ENCODE assay signal across 9 mouse cellular contexts in genomic region chr14:14347836-14348621, GRCm38 (mm10). TPM values are rescaled to one million over a fixed set of nuclear protein-coding genes. Genes with fewer than 3 reads are reported as not detected.
A peak's percentile ranks its signal among the peaks of the same experiment; 100 is the strongest.
DNase-seq lines count a peak whose midpoint lies in the region; ATAC-seq and TF ChIP-seq lines count a peak whose summit lies in the region.
"Had no signal": no experiment of that assay in that cellular context is flagged by ENCODE, and none has a peak within 500 bp of the region (broad histone marks: within the 10 kb centered on the region; RNA-seq: fewer than 3 reads in every experiment).

No protein-coding gene starts in this region.

- no peak overlapping the region for H3K4me3 ChIP-seq in lung, postnatal 0 days (ENCODE audit: low read depth, low read length)
- H3K4me3 ChIP-seq in neural tube, embryonic 13.5 days = no peak overlapping the region

- H3K4me2 ChIP-seq in lung, postnatal 0 days (replicated peaks; ENCODE audit: low read depth, low read length) = no peak overlapping the region
- no peak overlapping the region for H3K4me2 ChIP-seq in neural tube, embryonic 13.5 days

- no peak overlapping the region for H3K27ac ChIP-seq in lung, postnatal 0 days (ENCODE audit: low read length)
- H3K27ac ChIP-seq in neural tube, embryonic 13.5 days (replicated peaks) = no peak overlapping the region

- no peaks in the 10 kb centered on the region for H3K27me3 ChIP-seq in lung, postnatal 0 days (replicated peaks; ENCODE audit: insufficient read depth, low read length)
- H3K27me3 ChIP-seq in neural tube, embryonic 13.5 days = no peaks in the 10 kb centered on the region

- H3K4me1 ChIP-seq in lung, postnatal 0 days (ENCODE audit: insufficient read depth, low read depth, low read length) = no peaks in the 10 kb centered on the region
- peaks cover 5% of the 10 kb centered on the region for H3K4me1 ChIP-seq in neural tube, embryonic 13.5 days (replicated peaks)

- DNase-seq in cerebellum, adult 11-12 months = peak; percentile 64
- DNase-seq in cerebellum, adult 11 months = no peak
- DNase-seq in lung, postnatal 0 days (ENCODE audit: low spot score) = peak; percentile 64
- DNase-seq in lung, postnatal 25 days (ENCODE audit: low spot score) = no peak
- peak; percentile 14 to 44 for DNase-seq in cerebellum, postnatal 25 days
- DNase-seq in layer of hippocampus, postnatal 36 days = peak; percentile 43 to 44
- peak; percentile 69 for DNase-seq in thymus, postnatal 4 days

- no peak for TF ChIP-seq EP300 in lung, postnatal 0 days (IDR thresholded peaks at IDR 0.05)

- no peak for TF ChIP-seq CTCF in lung, postnatal 0 days (IDR thresholded peaks at IDR 0.05)

- no peaks in the 10 kb centered on the region for H3K36me3 ChIP-seq in lung, postnatal 0 days (ENCODE audit: insufficient read depth, low read length)
- peaks cover 4% of the 10 kb centered on the region; the same call in 1 of the 2 replicates for H3K36me3 ChIP-seq in neural tube, embryonic 13.5 days

- ATAC-seq in lung, postnatal 0 days = no peak
- 0 out of 2 replicates have a peak, but pooled peaks have one; percentile 5 for ATAC-seq in neural tube, embryonic 13.5 days (ENCODE audit: low read depth)

- no peak overlapping the region for H3K9ac ChIP-seq in lung, postnatal 0 days (replicated peaks; ENCODE audit: low read depth)
- H3K9ac ChIP-seq in neural tube, embryonic 13.5 days = no peak overlapping the region

- WGBS in lung, postnatal 0 days = 94% methylated on average over 14 of the region's 14 CpGs
- 95% methylated on average over 14 of the region's 14 CpGs for WGBS in neural tube, embryonic 13.5 days

- peaks cover 34% of the 10 kb centered on the region for H3K9me3 ChIP-seq in lung, postnatal 0 days (ENCODE audit: low read length)
- H3K9me3 ChIP-seq in neural tube, embryonic 13.5 days = peaks cover 39% of the 10 kb centered on the region

RNA-seq across cellular contexts. Expression of gene Il3ra, which starts 2.0 kb away (rescaled TPM):
- polyA plus RNA-seq in lung, postnatal 0 days (2015; fragmentation: Nextera tagmentation; extraction: Ambion mirVana) = 12.2 and 14.3 TPM in 2 replicates
- 1 to 10 TPM; 3.0 TPM for total RNA-seq in layer of hippocampus, postnatal 36 days (2021)
- polyA plus RNA-seq in neural tube, embryonic 13.5 days (2015; fragmentation: Nextera tagmentation; extraction: Ambion mirVana) = 1.2 and 3.0 TPM in 2 replicates

RNA-seq across cellular contexts. Expression of gene Olfr31, which starts 25.4 kb away (rescaled TPM):
- polyA plus RNA-seq in lung, postnatal 0 days (2015; fragmentation: Nextera tagmentation; extraction: Ambion mirVana) = not detected in 2 replicates
- not detected for total RNA-seq in layer of hippocampus, postnatal 36 days (2021)
- not detected in 2 replicates for polyA plus RNA-seq in neural tube, embryonic 13.5 days (2015; fragmentation: Nextera tagmentation; extraction: Ambion mirVana)
- polyA plus RNA-seq: small intestine, adult 2 months had no signal

RNA-seq across cellular contexts. Expression of gene Olfr721-ps1, which starts 53.1 kb away (rescaled TPM):
- polyA plus RNA-seq in lung, postnatal 0 days (2015; fragmentation: Nextera tagmentation; extraction: Ambion mirVana) = not detected in 2 replicates
- not detected for total RNA-seq in layer of hippocampus, postnatal 36 days (2021)
- polyA plus RNA-seq in neural tube, embryonic 13.5 days (2015; fragmentation: Nextera tagmentation; extraction: Ambion mirVana) = not detected in 2 replicates
- polyA plus RNA-seq: small intestine, adult 2 months had no signal

Comparison
In these comparisons a context has a peak if more than half of its experiments do, and no peak if none do; other contexts are left out.
1. DNase-seq: peak in cerebellum, adult 11-12 months (single experiment), lung, postnatal 0 days (single experiment), cerebellum, postnatal 25 days (2 of 2), layer of hippocampus, postnatal 36 days (2 of 2) and thymus, postnatal 4 days (single experiment); none in cerebellum, adult 11 months (single experiment) and lung, postnatal 25 days (single experiment).